Mouse (Mus musculus) ES-CJ7 (cell line): Measurements from ENCODE around the gene Olfr70.
A peak's percentile ranks its signal among the peaks of the same experiment; 100 is the strongest.

Source experiments
- DNase-seq: peaks from one replicate; pipeline ENCODE4 v3.0.0; 2011; ENCODE audit warnings: low read depth, low spot score

Gene Olfr70

GRCm38 (mm10) chr4:43655656-43656338 is 44.8 kb downstream of the Olfr70 start:
- no peak for DNase-seq

GRCm38 (mm10) chr4:43653161-43654015 is 47.2 kb downstream of the Olfr70 start, which contains the start of gene Spag8:
Gene Spag8, minus strand, starts transcription at chr4:43653594.
- peak; percentile 77 for DNase-seq

- DNase-seq: no peak
Observed at GRCm38 (mm10) chr4:43652726-43653125, 47.9 kb downstream of the Olfr70 start.

GRCm38 (mm10) chr4:43649783-43650182 is 50.8 kb downstream of the Olfr70 start:
- peak; percentile 50 for DNase-seq
